Mouse (Mus musculus): ENCODE data around the gene Scaper. TPM values are rescaled to one million over a fixed set of nuclear protein-coding genes. Genes with fewer than 3 reads are reported as not detected.

Scaper gene
- total and polyA plus RNA-seq, 3 experiments: 5.1 to 17.5 (median 17.1) TPM

DNA sequence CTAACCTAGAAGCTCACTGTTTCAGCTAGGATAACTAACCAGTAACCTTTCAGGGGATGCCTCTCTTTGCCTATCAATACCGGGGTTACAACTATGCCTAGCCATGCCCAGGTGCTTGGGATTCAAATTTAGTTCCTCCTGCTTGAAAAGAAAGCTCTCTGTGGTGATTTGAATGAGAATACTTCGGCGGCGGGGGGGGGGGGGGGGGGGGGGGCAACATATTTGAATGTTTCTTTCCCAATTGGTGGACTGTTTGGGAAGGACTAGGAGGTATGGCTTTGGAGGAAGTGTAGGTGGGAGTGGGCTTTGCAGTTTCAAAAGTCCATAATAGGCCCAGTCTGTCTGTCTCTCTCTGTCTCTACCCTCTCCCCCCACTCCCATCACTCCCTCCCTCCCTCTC, 37.4 kb downstream of the Scaper start:
- intact Hi-C loops (cut with DNase I): no loop called here
- H3K27me3 ChIP-seq (ENCODE audit: control insufficient read depth, insufficient read depth, low read length): no peaks in the 10 kb centered on the region
- no peak overlapping the region for H3K9ac ChIP-seq (ENCODE audit: low read depth, low read length)
- no peak overlapping the region for H3K4me3 ChIP-seq
- DNase-seq: no peak
- WGBS: 63% methylated on average over 4 of the region's 4 CpGs
- no peaks in the 10 kb centered on the region; the same call in 1 of the 2 replicates for H3K36me3 ChIP-seq (ENCODE audit: control insufficient read depth, insufficient read depth, low read length)
- TF ChIP-seq POLR2A (IDR thresholded peaks at IDR 0.05; ENCODE audit: insufficient read depth, low read depth, low read length): no peak
- H3K4me1 ChIP-seq (ENCODE audit: control insufficient read depth, insufficient read depth, low read length): no peaks in the 10 kb centered on the region
- no peak overlapping the region for H3K27ac ChIP-seq
- H3K79me2 ChIP-seq (replicated peaks; ENCODE audit: control insufficient read depth, insufficient read depth, low read length): no peaks in the 10 kb centered on the region

DNA sequence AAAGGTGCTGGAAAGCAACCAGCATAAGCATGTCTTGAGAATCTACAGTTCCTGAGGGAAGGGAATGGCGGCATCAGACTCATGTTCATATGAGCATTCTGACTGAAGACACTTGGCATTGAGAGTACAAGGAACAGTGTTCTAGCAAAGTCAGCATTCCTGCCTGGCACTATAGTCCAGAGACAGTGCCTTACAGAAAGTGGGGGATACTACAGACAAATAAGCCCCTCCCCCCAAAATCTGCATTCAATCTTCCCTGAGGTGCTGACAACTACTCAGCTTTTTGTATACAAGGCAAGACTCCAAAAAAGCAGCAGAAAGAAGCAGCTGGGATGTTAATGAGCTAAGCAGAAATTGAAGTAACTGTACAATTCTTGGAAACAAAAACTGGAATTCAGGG, 59.9 kb downstream of the Scaper start:
- H3K27me3 ChIP-seq (ENCODE audit: control insufficient read depth, insufficient read depth, low read length): no peaks in the 10 kb centered on the region
- intact Hi-C loops (cut with DNase I): no loop called here
- no peak overlapping the region for H3K27ac ChIP-seq
- no peaks in the 10 kb centered on the region for H3K79me2 ChIP-seq (replicated peaks; ENCODE audit: control insufficient read depth, insufficient read depth, low read length)
- H3K4me3 ChIP-seq: no peak overlapping the region
- no peak for TF ChIP-seq POLR2A (IDR thresholded peaks at IDR 0.05; ENCODE audit: insufficient read depth, low read depth, low read length)
- no peak for TF ChIP-seq CTCF (IDR thresholded peaks at IDR 0.05)
- TF ChIP-seq EP300 (IDR thresholded peaks at IDR 0.05; ENCODE audit: insufficient read depth, low read depth, low read length): no peak
- H3K36me3 ChIP-seq (ENCODE audit: control insufficient read depth, insufficient read depth, low read length): no peaks in the 10 kb centered on the region
- H3K4me1 ChIP-seq (ENCODE audit: control insufficient read depth, insufficient read depth, low read length): no peaks in the 10 kb centered on the region
- no peak for DNase-seq
- WGBS: 84% methylated on average over 1 of the region's 1 CpGs
- no peak overlapping the region for H3K9ac ChIP-seq (ENCODE audit: low read depth, low read length)

DNA sequence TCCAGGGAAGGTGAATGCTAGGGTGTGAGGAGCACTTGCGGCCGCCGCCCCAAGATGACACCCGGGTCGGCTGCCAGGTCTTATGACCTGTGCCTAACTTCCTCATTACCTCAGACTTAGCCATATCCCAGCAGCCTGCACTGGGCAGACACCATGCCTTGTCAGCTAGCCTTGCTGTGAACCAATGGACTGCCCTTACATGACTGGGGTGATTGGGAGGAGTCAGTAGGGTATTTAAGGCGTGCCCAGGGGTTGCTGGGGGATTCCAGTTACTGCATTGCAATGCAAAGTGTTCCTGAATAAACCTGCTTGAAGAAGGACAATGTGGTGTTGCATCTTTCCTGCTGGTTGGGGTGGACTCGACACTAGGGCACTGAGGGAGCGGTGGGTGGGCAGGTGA, 148.5 kb downstream of the Scaper start:
- intact Hi-C loops (cut with DNase I): no loop called here
- WGBS: 90% methylated on average over 8 of the region's 8 CpGs
- DNase-seq: no peak

DNA sequence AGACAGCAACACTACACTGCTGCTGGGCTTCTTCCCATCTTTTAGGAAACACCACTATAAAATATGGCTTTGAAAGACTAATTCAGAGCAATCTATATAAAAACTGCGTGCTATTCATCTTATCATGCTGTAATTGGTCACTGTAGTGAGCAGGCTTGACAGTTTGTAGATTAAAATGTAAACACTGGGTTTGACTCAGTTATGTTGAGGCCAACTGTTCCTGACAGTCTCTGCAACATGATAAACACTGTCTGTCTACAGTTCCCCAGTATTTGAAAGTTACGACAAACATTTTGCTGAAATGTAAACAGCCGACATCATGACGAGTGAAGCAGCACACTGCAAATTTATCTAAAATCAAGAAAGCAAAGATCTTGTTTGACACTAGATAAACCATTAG, 225.9 kb downstream of the Scaper start:
- Histone ChIP-seq H3K4me3 (no peak overlapping the region), H3K27ac (no peak overlapping the region), H3K79me2 (replicated peaks; ENCODE audit: control insufficient read depth, insufficient read depth, low read length) (no peaks in the 10 kb centered on the region), H3K27me3 (ENCODE audit: control insufficient read depth, insufficient read depth, low read length) (no peaks in the 10 kb centered on the region), H3K4me1 (ENCODE audit: control insufficient read depth, insufficient read depth, low read length) (no peaks in the 10 kb centered on the region), H3K9ac (ENCODE audit: low read depth, low read length) (no peak overlapping the region), H3K36me3 (ENCODE audit: control insufficient read depth, insufficient read depth, low read length) (no peaks in the 10 kb centered on the region)
- intact Hi-C loops (cut with DNase I): no loop called here
- 71% methylated on average over 4 of the region's 4 CpGs for WGBS
- TF ChIP-seq EP300 (IDR thresholded peaks at IDR 0.05; ENCODE audit: insufficient read depth, low read depth, low read length): no peak
- no peak for TF ChIP-seq POLR2A (IDR thresholded peaks at IDR 0.05; ENCODE audit: insufficient read depth, low read depth, low read length)
- no peak for TF ChIP-seq CTCF (IDR thresholded peaks at IDR 0.05)
- no peak for DNase-seq

More for the DNA sequence above, 148.5 kb downstream of the Scaper start:
- Histone ChIP-seq H3K9ac (ENCODE audit: low read depth, low read length) (no peak overlapping the region), H3K4me1 (ENCODE audit: control insufficient read depth, insufficient read depth, low read length) (no peaks in the 10 kb centered on the region), H3K36me3 (ENCODE audit: control insufficient read depth, insufficient read depth, low read length) (no peaks in the 10 kb centered on the region), H3K79me2 (replicated peaks; ENCODE audit: control insufficient read depth, insufficient read depth, low read length) (no peaks in the 10 kb centered on the region), H3K27ac (no peak overlapping the region), H3K27me3 (ENCODE audit: control insufficient read depth, insufficient read depth, low read length) (no peaks in the 10 kb centered on the region), H3K4me3 (no peak overlapping the region)
- no peak for TF ChIP-seq POLR2A (IDR thresholded peaks at IDR 0.05; ENCODE audit: insufficient read depth, low read depth, low read length)
- TF ChIP-seq CTCF (IDR thresholded peaks at IDR 0.05): no peak
- no peak for TF ChIP-seq EP300 (IDR thresholded peaks at IDR 0.05; ENCODE audit: insufficient read depth, low read depth, low read length)

DNA sequence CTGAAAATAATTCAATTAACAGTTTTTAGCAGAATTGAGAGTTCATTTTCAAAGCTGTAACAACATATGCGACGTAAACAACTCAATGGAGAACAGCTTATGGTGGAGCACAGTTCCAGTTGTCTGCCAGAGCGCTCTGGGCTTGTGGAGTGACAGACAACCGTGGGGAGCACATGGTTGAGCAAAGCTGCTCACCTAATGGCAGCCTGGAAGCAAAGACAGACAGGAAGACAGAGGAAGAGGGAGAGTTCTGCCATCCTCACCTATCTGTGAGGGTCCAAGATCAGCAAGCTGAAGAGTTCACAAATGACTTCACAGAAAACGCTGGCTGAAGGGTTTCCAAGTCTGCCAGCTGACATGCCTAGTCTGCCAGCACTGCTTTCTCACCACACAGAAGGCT, 227.4 kb downstream of the Scaper start:
- Histone ChIP-seq H3K27me3 (ENCODE audit: control insufficient read depth, insufficient read depth, low read length) (no peaks in the 10 kb centered on the region), H3K27ac (no peak overlapping the region), H3K79me2 (replicated peaks; ENCODE audit: control insufficient read depth, insufficient read depth, low read length) (no peaks in the 10 kb centered on the region), H3K9ac (ENCODE audit: low read depth, low read length) (no peak overlapping the region), H3K4me3 (no peak overlapping the region), H3K36me3 (ENCODE audit: control insufficient read depth, insufficient read depth, low read length) (no peaks in the 10 kb centered on the region), H3K4me1 (ENCODE audit: control insufficient read depth, insufficient read depth, low read length) (no peaks in the 10 kb centered on the region)
- TF ChIP-seq CTCF (IDR thresholded peaks at IDR 0.05): no peak
- no peak for TF ChIP-seq POLR2A (IDR thresholded peaks at IDR 0.05; ENCODE audit: insufficient read depth, low read depth, low read length)
- no peak for TF ChIP-seq EP300 (IDR thresholded peaks at IDR 0.05; ENCODE audit: insufficient read depth, low read depth, low read length)
- 86% methylated on average over 5 of the region's 5 CpGs for WGBS
- DNase-seq: no peak
- intact Hi-C loops (cut with DNase I): no loop called here

DNA sequence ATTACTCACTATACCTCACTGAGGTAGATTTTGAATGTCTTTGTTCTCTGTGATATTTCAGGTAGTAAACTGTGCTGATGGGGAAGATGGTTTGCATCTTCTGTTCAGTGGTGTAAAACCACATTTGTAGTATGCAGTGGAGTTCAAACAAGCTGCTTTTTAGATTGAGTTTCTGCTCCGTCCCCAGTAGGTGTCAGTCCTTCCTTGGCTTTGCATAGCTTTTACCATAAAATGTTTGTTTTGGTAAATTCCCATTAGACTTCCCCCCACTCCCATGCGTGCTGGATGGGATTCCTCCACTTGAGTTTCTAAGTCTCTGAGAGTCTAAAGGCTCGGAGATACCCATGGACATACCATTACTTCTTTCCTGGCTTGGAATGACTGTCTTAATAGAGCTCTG, 231.3 kb downstream of the Scaper start:
- no peaks in the 10 kb centered on the region for H3K79me2 ChIP-seq (replicated peaks; ENCODE audit: control insufficient read depth, insufficient read depth, low read length)
- no peak for DNase-seq
- no peaks in the 10 kb centered on the region for H3K4me1 ChIP-seq (ENCODE audit: control insufficient read depth, insufficient read depth, low read length)
- H3K27me3 ChIP-seq (ENCODE audit: control insufficient read depth, insufficient read depth, low read length): no peaks in the 10 kb centered on the region
- 66% methylated on average over 3 of the region's 3 CpGs for WGBS
- no peaks in the 10 kb centered on the region for H3K36me3 ChIP-seq (ENCODE audit: control insufficient read depth, insufficient read depth, low read length)
- intact Hi-C loops (cut with DNase I): no loop called here
- TF ChIP-seq EP300 (IDR thresholded peaks at IDR 0.05; ENCODE audit: insufficient read depth, low read depth, low read length) (no peak), CTCF (IDR thresholded peaks at IDR 0.05) (no peak), POLR2A (IDR thresholded peaks at IDR 0.05; ENCODE audit: insufficient read depth, low read depth, low read length) (no peak)
- no peak overlapping the region for H3K4me3 ChIP-seq
- H3K9ac ChIP-seq (ENCODE audit: low read depth, low read length): no peak overlapping the region
- no peak overlapping the region for H3K27ac ChIP-seq

Data from heart, adult 2 months (tissue).